Mouse (Mus musculus) MN1 (cell line): ENCODE results near the gene Cryge.

ENCODE experiments used
- DNase-seq: peaks from one replicate; pipeline ENCODE4 v3.0.0-alpha.2; 2016; ENCODE audit warnings: low spot score

Gene Cryge

DNA sequence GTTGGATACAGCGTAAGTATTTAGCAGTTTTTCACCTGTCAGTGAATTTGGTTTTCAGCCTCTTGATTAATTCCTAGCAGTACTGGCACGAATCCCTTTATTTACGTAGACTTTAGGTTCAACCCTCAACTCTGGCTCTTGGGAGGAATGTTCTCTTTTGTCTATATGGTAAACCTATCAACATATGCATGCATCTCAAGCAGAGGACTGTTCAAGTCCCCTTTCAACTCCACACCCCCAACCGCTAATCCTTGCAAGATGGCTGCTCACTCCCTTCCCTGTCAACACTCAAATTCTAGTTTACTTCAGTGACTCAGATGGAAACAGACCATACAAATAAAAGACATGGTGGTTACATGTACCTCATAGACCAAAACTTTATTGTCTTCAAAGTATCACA lies 38.2 kb downstream of the Cryge start:
- DNase-seq = no peak

DNA sequence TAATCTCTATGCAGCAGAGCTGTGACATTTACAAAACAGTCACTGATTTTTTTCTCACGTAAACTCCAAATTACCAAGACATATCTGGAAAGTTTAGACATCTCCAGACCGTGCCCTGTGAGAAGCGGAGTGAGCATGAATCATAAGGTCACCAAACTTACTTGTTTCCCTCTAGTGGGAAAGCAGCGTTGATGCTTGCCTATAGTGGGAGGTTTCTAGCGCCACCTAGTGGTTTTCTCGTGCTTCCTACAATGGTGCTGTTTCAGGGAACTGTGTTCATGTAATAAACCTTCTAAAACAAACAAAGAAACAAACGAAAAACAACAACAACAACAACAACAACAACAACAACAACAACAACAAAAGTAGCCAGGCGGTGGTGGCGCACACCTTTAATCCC lies 40.8 kb downstream of the Cryge start:
- peak; percentile 88 for DNase-seq

DNA sequence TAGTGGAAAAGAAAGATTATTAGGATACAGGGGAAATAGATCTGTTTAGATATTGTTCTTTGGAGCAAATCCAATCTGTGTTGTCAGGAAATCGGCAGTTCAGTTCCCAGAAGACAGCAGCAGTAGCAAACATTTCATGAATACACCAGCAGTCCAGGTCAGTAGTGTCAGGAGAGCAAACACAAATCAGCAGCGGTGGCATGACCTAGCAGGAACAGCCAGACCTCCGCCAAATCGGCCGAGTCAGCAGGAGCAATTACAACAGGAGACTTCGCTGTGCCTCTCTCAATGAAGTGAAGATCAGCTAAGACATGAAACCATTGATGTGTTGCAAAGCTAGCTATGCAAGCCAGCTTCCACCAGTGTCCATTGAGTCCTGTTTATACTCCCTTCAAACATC lies 45.4 kb downstream of the Cryge start:
- no peak for DNase-seq

- no peak for DNase-seq
These were observed 46.4 kb downstream of the Cryge start for GRCm38 (mm10) chr1:65004526-65004925.
